Comparison of ENCODE assay signal across 30 mouse cellular contexts in genomic region chr7:70454525-70454924, GRCm38 (mm10).
DNase-seq lines count a peak whose midpoint lies in the region; ATAC-seq and TF ChIP-seq lines count a peak whose summit lies in the region.
"Had no signal": no experiment of that assay in that cellular context is flagged by ENCODE, and none has a peak within 500 bp of the region (broad histone marks: within the 10 kb centered on the region; RNA-seq: fewer than 3 reads in every experiment).

No protein-coding gene starts in this region.

- H3K4me3 ChIP-seq in hindbrain, embryonic 16.5 days (ENCODE audit: low read length), result no peak overlapping the region
- H3K4me3 ChIP-seq in hindbrain, embryonic 10.5 days, result no peak overlapping the region
- no peak overlapping the region for H3K4me3 ChIP-seq in midbrain, embryonic 13.5 days (replicated peaks)
- no peak overlapping the region for H3K4me3 ChIP-seq in midbrain, embryonic 10.5 days
- H3K4me3 ChIP-seq in limb, embryonic 14.5 days (replicated peaks; ENCODE audit: low read length), result no peak overlapping the region
- H3K4me3 ChIP-seq: embryonic facial prominence, embryonic 13.5 days; erythroblast, embryonic 14.5 days; forebrain, embryonic 13.5 days; heart, embryonic 10.5 days; heart, embryonic 15.5 days; hindbrain, embryonic 13.5 days; limb, embryonic 15.5 days; liver, embryonic 13.5 days; megakaryocyte, embryonic 14.5 days; stomach, embryonic 15.5 days had no signal

- WGBS in hindbrain, embryonic 16.5 days, result 33% methylated on average over 1 of the region's 1 CpGs
- 73% methylated on average over 1 of the region's 1 CpGs for WGBS in hindbrain, embryonic 10.5 days
- 35% methylated on average over 1 of the region's 1 CpGs for WGBS in midbrain, embryonic 13.5 days
- WGBS in midbrain, embryonic 10.5 days, result 68% methylated on average over 1 of the region's 1 CpGs
- WGBS in limb, embryonic 14.5 days, result 40% methylated on average over 1 of the region's 1 CpGs

- H3K9ac ChIP-seq in hindbrain, embryonic 16.5 days (ENCODE audit: low read depth, low read length), result no peak overlapping the region
- H3K9ac ChIP-seq in midbrain, embryonic 13.5 days (replicated peaks), result no peak overlapping the region
- H3K9ac ChIP-seq in limb, embryonic 14.5 days (ENCODE audit: low read depth, low read length, severe bottlenecking), result no peak overlapping the region
- H3K9ac ChIP-seq: embryonic facial prominence, embryonic 13.5 days; forebrain, embryonic 13.5 days; heart, embryonic 15.5 days; hindbrain, embryonic 13.5 days; limb, embryonic 15.5 days; liver, embryonic 13.5 days; stomach, embryonic 15.5 days had no signal

- H3K4me1 ChIP-seq in hindbrain, embryonic 16.5 days (ENCODE audit: control insufficient read depth, insufficient read depth, low read depth, low read length), result no peaks in the 10 kb centered on the region
- no peaks in the 10 kb centered on the region for H3K4me1 ChIP-seq in hindbrain, embryonic 10.5 days (replicated peaks)
- 0 out of 2 replicates have a peak, but pooled peaks cover 4% of the 10 kb centered on the region for H3K4me1 ChIP-seq in midbrain, embryonic 13.5 days (replicated peaks)
- peaks cover 8% of the 10 kb centered on the region; the same call in 1 of the 2 replicates for H3K4me1 ChIP-seq in midbrain, embryonic 10.5 days
- no peaks in the 10 kb centered on the region for H3K4me1 ChIP-seq in limb, embryonic 14.5 days (ENCODE audit: control insufficient read depth, insufficient read depth, low read length)
- H3K4me1 ChIP-seq: embryonic facial prominence, embryonic 13.5 days; forebrain, embryonic 13.5 days; heart, embryonic 10.5 days; heart, embryonic 15.5 days; limb, embryonic 15.5 days; liver, embryonic 13.5 days; megakaryocyte, embryonic 14.5 days; stomach, embryonic 15.5 days had no signal

- ATAC-seq in hindbrain, embryonic 16.5 days, result peak; percentile 76
- peak; percentile 60; the same call in 1 of the 2 replicates for ATAC-seq in midbrain, embryonic 13.5 days
- ATAC-seq in limb, embryonic 14.5 days (ENCODE audit: low FRiP score, low read depth), result peak; percentile 23; the same call in 1 of the 2 replicates
- ATAC-seq: forebrain, embryonic 13.5 days; inflammation-experienced regulatory T-cells, adult 6 months; lung, postnatal 0 days had no signal

- H3K36me3 ChIP-seq in hindbrain, embryonic 16.5 days (ENCODE audit: control insufficient read depth, insufficient read depth, low read length), result no peaks in the 10 kb centered on the region
- no peaks in the 10 kb centered on the region for H3K36me3 ChIP-seq in hindbrain, embryonic 10.5 days
- H3K36me3 ChIP-seq in midbrain, embryonic 13.5 days, result no peaks in the 10 kb centered on the region
- no peaks in the 10 kb centered on the region for H3K36me3 ChIP-seq in midbrain, embryonic 10.5 days
- H3K36me3 ChIP-seq in limb, embryonic 14.5 days (ENCODE audit: control insufficient read depth, insufficient read depth, low read length), result no peaks in the 10 kb centered on the region
- H3K36me3 ChIP-seq: embryonic facial prominence, embryonic 13.5 days; heart, embryonic 10.5 days; heart, embryonic 15.5 days; hindbrain, embryonic 13.5 days; limb, embryonic 15.5 days; liver, embryonic 13.5 days; stomach, embryonic 15.5 days had no signal

- H3K27ac ChIP-seq in hindbrain, embryonic 16.5 days (ENCODE audit: low read depth, low read length), result no peak overlapping the region
- H3K27ac ChIP-seq in hindbrain, embryonic 10.5 days, result no peak overlapping the region
- no peak overlapping the region for H3K27ac ChIP-seq in midbrain, embryonic 13.5 days
- H3K27ac ChIP-seq in midbrain, embryonic 10.5 days (replicated peaks), result no peak overlapping the region
- H3K27ac ChIP-seq in limb, embryonic 14.5 days (replicated peaks; ENCODE audit: low read depth, low read length), result no peak overlapping the region
- H3K27ac ChIP-seq: embryonic facial prominence, embryonic 13.5 days; forebrain, embryonic 13.5 days; heart, embryonic 10.5 days; heart, embryonic 15.5 days; hindbrain, embryonic 13.5 days; limb, embryonic 15.5 days; liver, embryonic 13.5 days; stomach, embryonic 15.5 days had no signal

- TF ChIP-seq POLR2A in limb, embryonic 14.5 days (IDR thresholded peaks at IDR 0.05; ENCODE audit: borderline replicate concordance, extremely low read depth, insufficient read depth, insufficient read length), result no peak

- H3K27me3 ChIP-seq in hindbrain, embryonic 16.5 days (replicated peaks; ENCODE audit: control insufficient read depth, insufficient read depth, low read length), result no peaks in the 10 kb centered on the region
- no peaks in the 10 kb centered on the region for H3K27me3 ChIP-seq in hindbrain, embryonic 10.5 days (ENCODE audit: insufficient read depth, poor library complexity, severe bottlenecking)
- no peaks in the 10 kb centered on the region for H3K27me3 ChIP-seq in midbrain, embryonic 13.5 days
- H3K27me3 ChIP-seq in midbrain, embryonic 10.5 days (ENCODE audit: low read depth, poor library complexity, severe bottlenecking), result no peaks in the 10 kb centered on the region
- no peaks in the 10 kb centered on the region for H3K27me3 ChIP-seq in limb, embryonic 14.5 days (ENCODE audit: control insufficient read depth, insufficient read depth, low read length)
- H3K27me3 ChIP-seq: forebrain, embryonic 13.5 days; heart, embryonic 15.5 days; hindbrain, embryonic 13.5 days; limb, embryonic 15.5 days; liver, embryonic 13.5 days; megakaryocyte, embryonic 14.5 days; stomach, embryonic 15.5 days had no signal

- no peak overlapping the region for H3K4me2 ChIP-seq in hindbrain, embryonic 16.5 days (ENCODE audit: low read length)
- H3K4me2 ChIP-seq in midbrain, embryonic 13.5 days (replicated peaks), result no peak overlapping the region
- H3K4me2 ChIP-seq in limb, embryonic 14.5 days (replicated peaks; ENCODE audit: low read depth, low read length, severe bottlenecking), result no peak overlapping the region
- H3K4me2 ChIP-seq: embryonic facial prominence, embryonic 13.5 days; forebrain, embryonic 13.5 days; heart, embryonic 15.5 days; hindbrain, embryonic 13.5 days; limb, embryonic 15.5 days; liver, embryonic 13.5 days; stomach, embryonic 15.5 days had no signal

- DNase-seq in hindbrain, embryonic 10.5 days (ENCODE audit: low spot score), result no peak
- no peak for DNase-seq in midbrain, embryonic 10.5 days (ENCODE audit: low spot score)
- no peak for DNase-seq in limb, embryonic 14.5 days (ENCODE audit: low spot score)
- peak; percentile 59 for DNase-seq in retina, postnatal 7 days (ENCODE audit: low read depth, low spot score)
- DNase-seq: adrenal gland, postnatal 25 days; B cell, adult 2 months; cerebellum, adult 8-10 months; embryo, embryonic 11 days; gastrocnemius, postnatal 14 days; heart, adult 11 months; kidney, adult 11 months; kidney, postnatal 14 days; layer of hippocampus, adult 9-11 months; liver, embryonic 13.5 days; lung, adult 18-20 months; lung, postnatal 4 days; right cerebral cortex, postnatal 25 days had no signal

- no peaks in the 10 kb centered on the region for H3K9me3 ChIP-seq in hindbrain, embryonic 16.5 days (ENCODE audit: control insufficient read depth, low read length)
- no peaks in the 10 kb centered on the region for H3K9me3 ChIP-seq in hindbrain, embryonic 10.5 days
- no peaks in the 10 kb centered on the region for H3K9me3 ChIP-seq in midbrain, embryonic 13.5 days
- H3K9me3 ChIP-seq in midbrain, embryonic 10.5 days (replicated peaks), result no peaks in the 10 kb centered on the region
- H3K9me3 ChIP-seq in limb, embryonic 14.5 days (ENCODE audit: control insufficient read depth, low read length), result no peaks in the 10 kb centered on the region
- H3K9me3 ChIP-seq: embryonic facial prominence, embryonic 13.5 days; forebrain, embryonic 13.5 days; heart, embryonic 10.5 days; heart, embryonic 15.5 days; hindbrain, embryonic 13.5 days; limb, embryonic 15.5 days; liver, embryonic 13.5 days; stomach, embryonic 15.5 days had no signal

Comparison
In these comparisons a context has a peak if more than half of its experiments do, and no peak if none do; other contexts are left out.
1. ATAC-seq: peak in every context shown above with its lines; median percentile 76 in hindbrain, embryonic 16.5 days; 60 in midbrain, embryonic 13.5 days; 23 in limb, embryonic 14.5 days.